Mouse (Mus musculus) MEL (cell line): Measurements from ENCODE around the gene Limch1. TPM values are rescaled to one million over a fixed set of nuclear protein-coding genes. Genes with fewer than 3 reads are reported as not detected.

ENCODE experiments used
- DNase-seq: peaks from one replicate; pipeline ENCODE4 v3.0.0; 2011; ENCODE audit warnings: low read depth, low spot score
- H3K27ac ChIP-seq: 2 replicates; pipeline ENCODE4 v1.5.1; 2012; ENCODE audit warnings: low read depth, mild to moderate bottlenecking, control low read depth, low read length, moderate library complexity; ENCODE audit not compliant: control insufficient read depth
- H3K27me3 ChIP-seq, 2 experiments: fragments of 150-350 bp in 1 of 2; sonication (generic) in 1 of 2; 2 replicates each; pipeline ENCODE4 v1.6.1; 2012; ENCODE audit warnings: low read length in 2 of 2, mild to moderate bottlenecking in 2 of 2, improper control_type of control experiment in 1 of 2, moderate library complexity in 1 of 2; ENCODE audit not compliant: insufficient read depth in 2 of 2, control insufficient read depth in 1 of 2
- H3K36me3 ChIP-seq, 2 experiments: 2 replicates each; pipeline ENCODE4 v1.6.1; 2012 to 2014; ENCODE audit warnings: low read length in 2 of 2, improper control_type of control experiment in 1 of 2, inconsistent platforms in 1 of 2, mild to moderate bottlenecking in 1 of 2; ENCODE audit not compliant: insufficient read depth in 2 of 2, control insufficient read depth in 1 of 2
- H3K4me1 ChIP-seq, 2 experiments: fragments of 150-350 bp in 1 of 2; sonication (generic) in 1 of 2; 2 replicates each; pipeline ENCODE4 v1.6.1; 2012; ENCODE audit warnings: low read length in 2 of 2, improper control_type of control experiment in 1 of 2, mild to moderate bottlenecking in 1 of 2; ENCODE audit not compliant: insufficient read depth in 2 of 2, control insufficient read depth in 1 of 2
- H3K4me3 ChIP-seq, 2 experiments: fragments of 150-350 bp in 1 of 2; sonication (generic) in 1 of 2; 2 replicates each; pipeline ENCODE4 v1.5.1; 2012; ENCODE audit warnings: low read depth in 2 of 2, low read length in 2 of 2, mild to moderate bottlenecking in 2 of 2, moderate library complexity in 2 of 2, control low read depth in 1 of 2, improper control_type of control experiment in 1 of 2; ENCODE audit not compliant: control insufficient read depth in 1 of 2, insufficient read depth in 1 of 2
- H3K79me2 ChIP-seq: 2 replicates; pipeline ENCODE4 v1.6.1; 2012; ENCODE audit warnings: mild to moderate bottlenecking, low read length, moderate library complexity; ENCODE audit not compliant: control insufficient read depth, poor library complexity, insufficient read depth
- H3K9ac ChIP-seq: 2 replicates; pipeline ENCODE4 v1.6.1; 2012; ENCODE audit warnings: low read depth, mild to moderate bottlenecking, control low read depth, low read length, moderate library complexity; ENCODE audit not compliant: control insufficient read depth, poor library complexity, severe bottlenecking
- H3K9me3 ChIP-seq: fragments of 150-350 bp; sonication (generic); replicated peaks from 2 replicates; pipeline ENCODE4 v1.6.1; 2012; ENCODE audit warnings: mild to moderate bottlenecking, low read length, improper control_type of control experiment, moderate library complexity; ENCODE audit not compliant: insufficient read depth
- BHLHE40 ChIP-seq: IDR thresholded peaks from 2 replicates; pipeline ENCODE4 v1.6.1; 2012; ENCODE audit warnings: low read depth, mild to moderate bottlenecking, inconsistent platforms, low read length, improper control_type of control experiment, borderline replicate concordance
- CHD2 ChIP-seq: IDR thresholded peaks from 2 replicates; pipeline ENCODE4 v1.6.1; 2011; ENCODE audit warnings: low read length, improper control_type of control experiment
- CTCF ChIP-seq, 3 experiments: IDR thresholded peaks in 2 of 3; conservative IDR thresholded peaks in 1 of 3; 2 replicates each; pipeline ENCODE4 v1.5.1; 2011 to 2012; ENCODE audit warnings: low read length in 3 of 3, low read depth in 2 of 3, mild to moderate bottlenecking in 2 of 3, improper control_type of control experiment in 1 of 3, inconsistent platforms in 1 of 3, mixed read lengths in 1 of 3, moderate library complexity in 1 of 3; ENCODE audit not compliant: control insufficient read depth in 1 of 3, insufficient read depth in 1 of 3, poor library complexity in 1 of 3, severe bottlenecking in 1 of 3
- E2F4 ChIP-seq: IDR thresholded peaks from 2 replicates; pipeline ENCODE4 v1.6.1; 2011; ENCODE audit warnings: low read depth, low read length, improper control_type of control experiment, borderline replicate concordance
- ETS1 ChIP-seq: IDR thresholded peaks from 2 replicates; pipeline ENCODE4 v1.6.1; 2012; ENCODE audit warnings: low read depth, mild to moderate bottlenecking, inconsistent platforms, low read length, improper control_type of control experiment, moderate library complexity
- GATA1 ChIP-seq: IDR thresholded peaks from 2 replicates; pipeline ENCODE4 v1.6.1; 2011; ENCODE audit warnings: low read depth, low read length, improper control_type of control experiment
- JUND ChIP-seq: IDR thresholded peaks from 2 replicates; pipeline ENCODE4 v1.6.1; 2011; ENCODE audit warnings: low read depth, mild to moderate bottlenecking, improper control_type of control experiment, low read length
- KAT2A ChIP-seq: conservative IDR thresholded peaks from 2 replicates; pipeline ENCODE4 v1.6.1; 2012; ENCODE audit warnings: low read depth, low read length, improper control_type of control experiment, inconsistent platforms
- MAFK ChIP-seq: IDR thresholded peaks from 2 replicates; pipeline ENCODE4 v1.6.1; 2011; ENCODE audit warnings: low read depth, mild to moderate bottlenecking, low read length, improper control_type of control experiment, borderline replicate concordance
- MAZ ChIP-seq: IDR thresholded peaks from 2 replicates; pipeline ENCODE4 v1.6.1; 2012; ENCODE audit warnings: low read depth, mild to moderate bottlenecking, inconsistent platforms, low read length, improper control_type of control experiment
- MXI1 ChIP-seq: IDR thresholded peaks from 2 replicates; pipeline ENCODE4 v1.6.1; 2011; ENCODE audit warnings: mild to moderate bottlenecking, low read depth, low read length, improper control_type of control experiment
- MYB ChIP-seq: IDR thresholded peaks from 2 replicates; pipeline ENCODE4 v1.6.1; 2011; ENCODE audit warnings: mild to moderate bottlenecking, low read depth, low read length, improper control_type of control experiment
- MYC ChIP-seq: IDR thresholded peaks from 2 replicates; pipeline ENCODE4 v1.6.1; 2011; ENCODE audit warnings: low read depth, mild to moderate bottlenecking, low read length, improper control_type of control experiment, moderate library complexity
- NELFE ChIP-seq: IDR thresholded peaks from 2 replicates; pipeline ENCODE4 v1.6.1; 2011; ENCODE audit warnings: low read depth, low read length, improper control_type of control experiment
- NRF1 ChIP-seq: IDR thresholded peaks from 2 replicates; pipeline ENCODE4 v1.6.1; 2014; ENCODE audit warnings: low read depth, mild to moderate bottlenecking, inconsistent platforms, low read length, improper control_type of control experiment, moderate library complexity; ENCODE audit not compliant: poor library complexity, insufficient read depth, severe bottlenecking
- POLR2AphosphoS5 ChIP-seq: IDR thresholded peaks from 2 replicates; pipeline ENCODE4 v1.6.1; 2012; ENCODE audit warnings: low read depth, borderline replicate concordance, mild to moderate bottlenecking, inconsistent platforms, low read length, moderate library complexity, mixed read lengths
- RAD21 ChIP-seq: IDR thresholded peaks from 2 replicates; pipeline ENCODE4 v1.6.1; 2011; ENCODE audit warnings: mild to moderate bottlenecking, low read depth, low read length, improper control_type of control experiment
- SIN3A ChIP-seq: IDR thresholded peaks from 2 replicates; pipeline ENCODE4 v1.6.1; 2012; ENCODE audit warnings: low read length, improper control_type of control experiment, inconsistent platforms
- TAL1 ChIP-seq: IDR thresholded peaks from 2 replicates; pipeline ENCODE4 v1.6.1; 2012; ENCODE audit warnings: mild to moderate bottlenecking, inconsistent platforms, low read length, moderate library complexity, mixed read lengths
- TBP ChIP-seq: IDR thresholded peaks from 2 replicates; pipeline ENCODE4 v1.8.0; 2011; ENCODE audit warnings: low read depth, low read length, improper control_type of control experiment
- ZC3H11A ChIP-seq: IDR thresholded peaks from 2 replicates; pipeline ENCODE4 v1.6.1; 2012; ENCODE audit warnings: low read depth, mild to moderate bottlenecking, inconsistent platforms, low read length, improper control_type of control experiment
- ZMIZ1 ChIP-seq: IDR thresholded peaks from 2 replicates; pipeline ENCODE4 v1.6.1; 2012; ENCODE audit warnings: low read depth, mild to moderate bottlenecking, inconsistent platforms, low read length, improper control_type of control experiment, moderate library complexity
- ZNF384 ChIP-seq: IDR thresholded peaks from 2 replicates; pipeline ENCODE4 v1.6.1; 2012; ENCODE audit warnings: low read depth, mild to moderate bottlenecking, inconsistent platforms, low read length, improper control_type of control experiment
- polyA plus RNA-seq, 2 experiments: library from polyadenylated mRNA; stranded (reverse) in 1 of 2; unstranded in 1 of 2; fragments of >175 nt in 1 of 2; fragments of >200 nt in 1 of 2; gene quantifications; 2 replicates each; pipeline versions ENCODE4 v1.2.1 to v1.2.4; 2012; ENCODE audit warnings: low replicate concordance in 2 of 2, low read depth in 1 of 2; ENCODE audit not compliant: insufficient read length in 2 of 2, insufficient read depth in 1 of 2, missing spikeins in 1 of 2
- total RNA-seq: library from RNA; depleted of rRNA; stranded (reverse); fragments of 300-350 nt; gene quantifications from 2 replicates; pipeline ENCODE4 v1.2.3, GENCODE M21; 2012

Limch1 gene
- total and polyA plus RNA-seq, 3 experiments = not detected

DNA sequence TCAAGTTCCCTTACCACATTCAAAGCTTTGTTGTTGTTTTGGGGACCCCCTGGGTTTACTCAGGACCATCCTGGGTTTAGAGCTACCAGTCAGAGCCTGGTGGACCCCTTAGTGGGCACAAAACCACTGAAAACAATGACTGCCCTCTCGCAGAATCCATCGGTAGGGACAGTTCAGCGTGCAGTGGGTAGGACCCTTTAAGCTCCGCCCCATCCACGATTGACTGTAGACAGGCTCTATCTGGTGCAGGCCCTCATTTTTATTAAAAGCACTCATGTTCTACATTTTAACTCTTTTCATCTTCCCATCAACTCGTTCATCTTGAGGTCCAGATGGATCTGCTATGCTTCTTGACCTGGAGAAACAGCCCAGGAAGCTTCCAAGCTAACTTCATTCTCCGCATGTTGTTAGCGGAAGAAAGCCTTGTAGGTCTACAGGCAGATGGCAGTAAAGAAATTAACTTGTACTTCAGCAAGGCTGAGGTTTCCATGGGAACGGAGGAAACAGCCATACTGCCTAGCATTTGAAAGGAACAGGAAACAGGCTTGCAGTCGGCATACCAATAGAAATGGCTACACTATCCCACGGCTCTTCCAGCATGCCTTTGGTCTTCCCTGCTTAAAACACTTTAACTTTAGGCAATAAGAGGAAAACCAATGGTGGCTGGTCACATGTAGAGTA lies 14.9 kb upstream of the Limch1 start:
- no peaks in the 10 kb centered on the region for H3K9me3 ChIP-seq
- H3K27ac ChIP-seq = no peak overlapping the region
- TF ChIP-seq E2F4 (no peak), SIN3A (no peak), CHD2 (no peak), RAD21 (no peak), ETS1 (no peak), MYB (no peak), TBP (no peak), MAZ (no peak), MYC (no peak), POLR2AphosphoS5 (no peak), ZMIZ1 (no peak), TAL1 (no peak), CTCF (IDR thresholded peaks at IDR 0.05 in 2 of 3, conservative IDR thresholded peaks at IDR 0.05 in 1 of 3; ENCODE audit: control insufficient read depth in 1 of 3, insufficient read depth in 1 of 3, low read depth in 2 of 3, low read length in 3 of 3, poor library complexity in 1 of 3, severe bottlenecking in 1 of 3) (no peak), GATA1 (no peak)
- no peaks in the 10 kb centered on the region for H3K36me3 ChIP-seq
- H3K9ac ChIP-seq = no peak overlapping the region
- H3K4me1 ChIP-seq = no peaks in the 10 kb centered on the region
- H3K27me3 ChIP-seq = no peaks in the 10 kb centered on the region
- no peak for DNase-seq
- no peaks in the 10 kb centered on the region for H3K79me2 ChIP-seq
- no peak overlapping the region for H3K4me3 ChIP-seq

DNA sequence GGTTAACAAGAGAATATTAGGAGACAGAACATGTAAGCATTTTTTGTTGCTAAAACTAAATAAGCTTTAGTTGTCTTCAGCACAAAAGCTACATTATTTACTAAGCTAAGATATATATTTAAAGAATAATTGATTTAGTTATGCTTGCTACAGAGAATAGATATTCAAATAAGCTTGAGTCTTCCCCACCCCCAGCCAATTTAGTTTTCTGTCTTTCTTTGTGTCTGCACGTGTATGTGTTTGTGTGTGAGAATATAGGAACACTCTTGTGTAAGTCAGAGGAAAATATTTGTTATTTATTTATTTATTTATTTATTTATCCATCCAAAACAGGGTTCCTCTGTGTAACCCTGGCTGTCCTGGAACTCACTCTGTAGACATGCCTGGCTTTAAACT lies 14.3 kb upstream of the Limch1 start:
- TF ChIP-seq GATA1 = no peak
- no peak for TF ChIP-seq TBP
- TF ChIP-seq MYC = no peak
- TF ChIP-seq CHD2 = no peak
- no peak for TF ChIP-seq NRF1
- Histone ChIP-seq H3K4me3 (no peak overlapping the region), H3K27ac (no peak overlapping the region), H3K4me1 (no peaks in the 10 kb centered on the region), H3K9ac (no peak overlapping the region), H3K27me3 (no peaks in the 10 kb centered on the region), H3K9me3 (no peaks in the 10 kb centered on the region), H3K79me2 (no peaks in the 10 kb centered on the region), H3K36me3 (no peaks in the 10 kb centered on the region)
- no peak for DNase-seq

DNA sequence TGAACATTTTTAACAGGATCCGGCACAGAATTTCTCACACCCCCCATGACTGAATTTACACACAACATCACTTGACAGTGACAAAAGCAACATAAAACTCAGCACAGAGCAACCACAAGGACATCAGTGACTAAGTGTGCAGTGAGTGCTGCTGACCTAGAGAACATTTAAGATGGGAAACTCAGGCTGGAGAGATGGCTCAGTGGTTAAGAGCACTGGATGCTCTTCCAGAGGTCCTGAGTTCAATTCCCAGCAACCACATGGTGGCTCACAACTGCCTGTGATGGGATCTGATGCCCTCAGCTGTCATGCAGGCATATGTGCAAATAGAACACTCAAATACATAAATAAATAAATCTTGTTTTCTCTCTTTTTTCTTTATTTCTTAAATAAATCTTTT lies 12.1 kb upstream of the Limch1 start:
- H3K36me3 ChIP-seq = no peaks in the 10 kb centered on the region
- no peak for DNase-seq
- H3K4me1 ChIP-seq = no peaks in the 10 kb centered on the region
- H3K9me3 ChIP-seq = no peaks in the 10 kb centered on the region
- H3K9ac ChIP-seq = no peak overlapping the region
- no peak overlapping the region for H3K27ac ChIP-seq
- H3K27me3 ChIP-seq = no peaks in the 10 kb centered on the region
- no peak for TF ChIP-seq BHLHE40
- TF ChIP-seq ZC3H11A = no peak
- no peak for TF ChIP-seq E2F4
- TF ChIP-seq ETS1 = no peak
- no peak for TF ChIP-seq NELFE
- TF ChIP-seq NRF1 = no peak
- TF ChIP-seq KAT2A = no peak
- TF ChIP-seq MXI1 = no peak
- no peak for TF ChIP-seq ZNF384
- TF ChIP-seq JUND = no peak
- TF ChIP-seq MAFK = no peak
- TF ChIP-seq ZMIZ1 = no peak
- no peak overlapping the region for H3K4me3 ChIP-seq
- H3K79me2 ChIP-seq = no peaks in the 10 kb centered on the region
